Mouse (Mus musculus) liver, adult (tissue): ENCODE results near the gene Rps3.

Experiments used
- GATA4 ChIP-seq: IDR thresholded peaks from 2 replicates; pipeline ENCODE4 v1.6.1; 2014; ENCODE audit warnings: mild to moderate bottlenecking, low read length; ENCODE audit not compliant: insufficient replicate concordance

Rps3 gene

GRCm38 (mm10) chr7:99459888-99460652 is 23.5 kb downstream of the Rps3 start:
- no peak for TF ChIP-seq GATA4

DNA sequence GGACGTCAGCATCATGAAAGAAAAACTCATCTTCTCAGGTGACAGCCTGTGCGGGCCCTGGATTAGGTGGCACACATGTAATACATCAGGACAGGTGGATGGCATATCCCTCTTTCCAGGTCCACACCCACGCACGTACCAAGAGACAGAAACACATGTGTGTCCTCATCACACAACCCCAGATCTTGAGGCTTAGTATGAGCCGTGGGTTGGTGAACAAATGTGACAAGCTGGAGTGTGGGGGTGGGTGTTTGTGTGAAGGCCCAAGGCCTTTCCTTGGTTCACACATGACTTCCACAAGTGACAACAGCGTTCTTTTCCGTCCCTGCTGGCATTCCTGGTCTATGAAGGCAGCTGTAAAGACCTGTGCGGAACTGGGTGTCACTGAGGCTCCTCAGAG is 24.7 kb downstream of the Rps3 start:
- TF ChIP-seq GATA4: no peak

GRCm38 (mm10) chr7:99454044-99454443 is 29.5 kb downstream of the Rps3 start:
- no peak for TF ChIP-seq GATA4

DNA sequence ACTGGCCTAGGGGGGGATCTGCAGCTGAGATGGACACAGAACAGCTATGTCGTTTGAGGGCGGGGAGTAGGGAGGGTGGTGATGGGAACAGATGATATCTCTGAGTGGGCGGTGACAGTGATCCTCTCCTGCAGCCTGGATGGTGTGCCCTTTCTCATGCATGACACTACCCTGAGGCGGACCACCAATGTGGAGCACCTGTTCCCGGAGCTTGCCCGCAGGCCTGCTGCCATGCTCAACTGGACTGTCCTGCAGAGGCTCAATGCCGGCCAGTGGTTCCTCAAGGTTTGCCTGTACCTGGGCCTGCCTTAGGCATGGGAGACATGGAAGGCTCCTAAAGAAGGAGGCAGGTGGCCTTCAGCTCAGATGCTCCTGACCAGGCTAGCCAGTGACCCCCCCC is 30.7 kb downstream of the Rps3 start:
- no peak for TF ChIP-seq GATA4

- no peak for TF ChIP-seq GATA4
Measured at GRCm38 (mm10) chr7:99450703-99451102, 32.8 kb downstream of the Rps3 start.

DNA sequence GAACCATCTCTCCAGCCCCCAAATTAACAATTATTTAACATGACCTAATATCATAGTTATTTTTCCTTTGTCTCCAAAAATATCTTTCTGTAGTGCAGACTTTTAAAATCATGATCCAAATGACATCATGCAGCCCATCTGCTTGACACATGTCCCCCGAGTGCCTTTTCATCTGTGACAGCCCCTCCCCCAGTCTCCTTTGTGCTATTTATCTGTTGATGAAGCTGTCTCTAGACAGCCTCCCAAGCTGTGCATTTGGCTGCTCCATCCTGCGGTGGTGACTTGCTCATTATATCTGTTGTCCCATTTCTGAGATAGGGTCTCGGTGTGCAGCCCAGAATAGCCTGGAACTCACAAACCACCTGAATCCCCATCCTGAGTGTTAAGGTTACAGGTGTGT is 33.8 kb downstream of the Rps3 start:
- no peak for TF ChIP-seq GATA4

DNA sequence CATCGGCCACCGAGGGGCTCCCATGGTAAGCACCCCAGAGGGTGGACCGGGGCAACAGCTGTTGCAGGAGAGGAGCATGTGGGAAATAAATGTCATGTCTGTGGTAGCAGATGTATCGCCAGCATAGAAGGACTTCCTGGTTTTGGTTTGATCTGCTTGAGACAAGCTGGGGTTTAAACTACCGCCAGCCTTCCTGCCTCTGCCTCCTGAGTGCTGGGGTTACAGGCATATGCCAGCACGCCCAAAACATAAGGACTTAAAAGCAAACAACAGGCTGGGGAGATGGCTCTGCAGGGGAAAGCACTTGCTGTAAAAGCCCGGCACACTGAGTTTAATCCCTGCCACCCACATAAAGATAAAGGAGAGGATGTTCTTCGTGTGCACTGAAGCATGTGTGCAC is 34.5 kb downstream of the Rps3 start:
- TF ChIP-seq GATA4: no peak

DNA sequence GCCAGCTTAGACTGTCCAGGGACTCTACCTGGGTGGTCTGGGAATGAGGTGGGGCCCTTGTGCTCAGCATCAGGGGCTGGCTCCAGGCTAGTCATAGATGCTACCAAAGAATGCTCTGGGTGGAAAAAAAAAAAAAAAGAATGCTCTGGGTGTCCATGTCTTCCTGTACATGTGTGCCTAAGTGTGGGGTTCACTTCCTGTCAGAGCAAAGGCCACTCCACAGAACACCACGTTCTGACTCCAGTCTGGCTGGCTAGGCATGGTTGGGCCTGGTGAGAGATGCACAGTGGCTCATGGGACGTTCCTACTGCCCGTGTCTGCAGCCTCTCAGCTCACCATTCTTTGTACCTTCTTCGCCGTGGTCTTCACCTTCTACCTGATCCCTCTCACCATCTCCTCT is 34.9 kb downstream of the Rps3 start:
- TF ChIP-seq GATA4: no peak

DNA sequence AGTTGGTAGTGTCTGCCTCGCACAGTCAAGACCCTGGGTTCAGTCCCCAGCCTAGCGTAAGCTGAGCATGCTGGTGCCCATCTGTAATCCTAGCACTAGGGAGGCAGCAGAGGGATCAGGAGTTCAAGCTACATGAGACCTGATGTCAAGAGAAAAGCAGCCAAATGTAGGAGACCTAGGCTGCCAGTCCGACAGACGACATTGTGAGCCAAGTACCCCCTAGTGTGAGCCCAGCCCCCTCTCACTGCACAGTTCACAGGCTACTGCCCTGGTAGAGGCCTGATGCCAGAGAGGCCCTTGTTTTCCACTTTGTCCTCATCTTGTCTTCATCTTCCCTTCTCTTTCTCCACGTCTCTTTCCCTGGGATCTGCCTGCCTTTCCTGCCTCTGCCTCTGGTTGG is 36.2 kb downstream of the Rps3 start:
- TF ChIP-seq GATA4: no peak

GRCm38 (mm10) chr7:99445833-99446232 is 37.7 kb downstream of the Rps3 start:
- TF ChIP-seq GATA4: no peak

- TF ChIP-seq GATA4: no peak
Measured at GRCm38 (mm10) chr7:99444012-99444411, 39.5 kb downstream of the Rps3 start.

DNA sequence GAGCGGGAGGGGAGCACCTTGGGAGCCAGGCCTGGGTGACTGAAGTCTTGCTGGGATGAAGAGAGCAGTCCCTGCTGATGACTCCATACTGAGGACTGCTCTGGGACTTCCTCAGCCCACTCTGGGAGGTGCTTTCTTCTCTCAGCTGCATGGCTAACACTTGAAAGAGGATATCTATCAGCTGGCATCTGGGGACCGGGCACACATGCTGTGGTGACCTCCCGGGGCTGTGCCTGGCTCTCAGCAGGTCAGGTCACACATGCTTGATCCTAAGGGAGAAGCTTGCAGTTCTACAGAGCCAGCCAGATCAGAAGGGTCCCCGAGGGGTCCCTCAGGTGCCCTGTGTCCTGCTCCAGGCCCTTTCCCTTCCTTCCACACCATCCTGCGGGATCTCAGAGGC is 40.4 kb downstream of the Rps3 start:
- TF ChIP-seq GATA4: no peak

DNA sequence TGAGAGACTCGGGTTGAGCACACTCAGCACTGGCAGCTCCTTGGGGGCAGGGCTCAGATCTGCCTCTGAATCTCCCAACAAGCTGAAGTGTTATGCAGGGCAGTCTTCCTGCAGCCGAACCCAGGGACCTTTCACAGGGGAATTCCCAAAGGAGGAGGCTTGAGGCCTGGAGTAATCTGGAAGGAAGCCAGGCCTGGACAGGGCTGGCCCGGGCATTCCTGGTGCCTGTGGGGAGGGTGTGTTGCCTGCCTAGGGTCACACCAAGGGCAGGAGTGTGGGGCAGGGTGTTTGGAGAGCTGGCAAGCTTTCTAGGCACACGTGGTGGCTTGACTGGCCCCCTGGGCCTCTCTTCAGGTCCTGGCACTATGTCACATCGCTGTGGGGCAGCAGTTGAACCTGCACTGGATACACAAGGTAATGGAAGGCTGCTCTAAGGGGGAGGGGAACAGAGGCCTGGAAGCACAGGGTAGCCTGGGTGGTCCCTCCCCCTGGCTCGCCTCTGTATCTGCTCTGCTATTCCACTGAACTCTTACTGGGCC is 41.9 kb downstream of the Rps3 start:
- TF ChIP-seq GATA4: no peak

GRCm38 (mm10) chr7:99438881-99439280 is 44.7 kb downstream of the Rps3 start:
- no peak for TF ChIP-seq GATA4

DNA sequence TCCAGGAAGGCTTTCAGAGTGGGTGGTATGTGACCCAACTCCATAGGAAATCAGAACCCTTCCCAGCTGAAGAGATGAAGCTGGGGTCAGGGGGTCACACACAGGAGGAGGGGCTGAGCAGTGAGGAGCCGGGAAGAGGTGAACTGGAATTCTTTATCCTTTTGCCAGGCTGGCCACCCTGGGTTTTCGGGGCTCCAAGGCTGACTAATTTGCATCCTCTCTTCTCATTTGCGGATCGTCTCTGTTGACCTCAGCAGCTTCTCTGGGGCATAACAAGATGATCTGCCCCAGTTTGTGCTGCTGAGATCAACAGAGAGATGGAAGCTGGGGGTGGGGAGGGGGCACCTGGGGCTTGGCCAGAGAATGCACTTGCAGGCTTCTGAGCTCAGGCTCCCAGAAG is 47.0 kb downstream of the Rps3 start:
- no peak for TF ChIP-seq GATA4

GRCm38 (mm10) chr7:99434672-99435250 is 48.8 kb downstream of the Rps3 start:
- no peak for TF ChIP-seq GATA4

DNA sequence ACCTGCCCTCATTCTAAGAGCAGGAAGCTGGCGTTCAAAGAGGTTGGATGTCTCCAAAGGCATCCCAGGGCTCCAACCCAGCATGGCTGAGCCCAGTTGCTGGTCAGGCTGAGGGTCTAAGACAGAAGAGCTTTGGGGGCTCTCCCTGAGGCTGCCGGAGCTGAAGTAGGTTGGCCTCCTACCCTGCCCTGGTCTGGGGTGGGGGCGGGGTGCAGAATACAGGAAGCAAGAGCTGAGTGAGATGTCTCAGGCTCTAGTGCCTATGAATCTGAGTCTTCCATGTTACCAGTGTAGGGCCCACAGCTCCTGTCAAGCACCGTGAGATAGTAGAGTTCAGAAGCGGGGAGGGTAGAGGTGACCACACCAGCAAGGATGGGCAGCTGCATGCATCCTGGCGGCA is 50.7 kb downstream of the Rps3 start:
- TF ChIP-seq GATA4: no peak
